In genomic region chr15:27580771-27581170, GRCm38 (mm10) we compare ENCODE assay signal across 15 mouse cellular contexts. TPM values are rescaled to one million over a fixed set of nuclear protein-coding genes. Genes with fewer than 3 reads are reported as not detected.
DNase-seq lines count a peak whose midpoint lies in the region; TF ChIP-seq lines count a peak whose summit lies in the region.
"Had no signal": no experiment of that assay in that cellular context is flagged by ENCODE, and none has a peak within 500 bp of the region (broad histone marks: within the 10 kb centered on the region; RNA-seq: fewer than 3 reads in every experiment).

No protein-coding gene starts in this region.

- no peak for TF ChIP-seq CTCF in layer of hippocampus, adult 2 months (conservative IDR thresholded peaks at IDR 0.05)

- DNase-seq in gastrocnemius, postnatal 14 days, result peak; percentile 22
- DNase-seq in gastrocnemius, postnatal 10 days, result no peak
- DNase-seq in layer of hippocampus, adult 2 months (ENCODE audit: low spot score in 2 of 2), result no peak
- no peak for DNase-seq in layer of hippocampus, adult 8-10 months (ENCODE audit: low spot score in 2 of 2)
- peak; percentile 69 to 73 for DNase-seq in heart, adult 9 months (ENCODE audit: low spot score in 2 of 2)
- DNase-seq in heart, postnatal 4 days, result peak; percentile 69
- DNase-seq in cerebellum, postnatal 36 days, result no peak
- DNase-seq in cerebellum, postnatal 4 days (ENCODE audit: low spot score in 2 of 2), result no peak
- DNase-seq: kidney, adult 9 months; layer of hippocampus, postnatal 36 days; lung, adult 18-20 months; lung, postnatal 36 days; thymus, postnatal 25 days had no signal

- H3K27ac ChIP-seq in layer of hippocampus, adult 2 months, result peak overlapping the region; percentile 86
- H3K27ac ChIP-seq: heart, embryonic 13.5 days had no signal

- no peak overlapping the region for H3K4me3 ChIP-seq in layer of hippocampus, adult 2 months
- H3K4me3 ChIP-seq: heart, embryonic 13.5 days; neural tube, embryonic 13.5 days had no signal

- intact Hi-C loops in gastrocnemius, postnatal 14 days (cut with DNase I; ENCODE audit: low total_unique reads), result no loop called here

RNA-seq across cellular contexts. Expression of gene Otulin, which starts 49.7 kb away (rescaled TPM):
- 10 to 100 TPM; 14.9 to 17.4 TPM for total RNA-seq in gastrocnemius, postnatal 14 days (2021)
- 10 to 100 TPM; 19.5 to 22.9 TPM for total RNA-seq in gastrocnemius, postnatal 10 days (2021)
- 10 to 100 TPM; 19.4 to 23.1 TPM for total RNA-seq in layer of hippocampus, adult 2 months (2021)
- total RNA-seq in layer of hippocampus, adult 8-10 months (2022), result 10 to 100 TPM; 18.4 to 25.5 (median 21.9) TPM
- total RNA-seq in heart, postnatal 4 days (2021), result 10 to 100 TPM; 41.6 to 43.1 TPM

Comparison
In these comparisons a context has a peak if more than half of its experiments do, and no peak if none do; other contexts are left out.
1. DNase-seq: peak in gastrocnemius, postnatal 14 days (single experiment), heart, adult 9 months (2 of 2) and heart, postnatal 4 days (single experiment); none in gastrocnemius, postnatal 10 days (single experiment), layer of hippocampus, adult 2 months (0 of 2), layer of hippocampus, adult 8-10 months (0 of 2), cerebellum, postnatal 36 days (0 of 2) and cerebellum, postnatal 4 days (0 of 2).